In the genomic region with DNA sequence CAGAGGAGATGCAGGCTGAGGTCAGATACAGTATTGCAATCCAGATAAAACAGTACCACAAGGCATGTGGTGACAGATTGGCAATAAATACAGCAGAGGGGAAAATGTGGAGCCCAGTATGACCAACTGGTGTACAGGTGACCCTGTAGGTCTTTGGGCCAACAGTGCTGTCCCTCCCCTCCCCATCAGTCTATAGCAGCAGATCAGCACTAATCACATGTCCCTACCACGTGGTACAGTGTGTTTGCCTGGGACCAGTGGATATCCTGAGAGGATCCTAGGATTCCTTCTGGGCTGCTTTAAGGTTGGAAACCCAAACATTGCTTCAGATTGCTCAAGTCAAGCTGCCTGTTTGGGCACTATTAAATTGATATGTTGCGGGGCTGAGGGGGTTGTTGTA, we compare ENCODE assay signal across 8 mouse cellular contexts. TPM values are rescaled to one million over a fixed set of nuclear protein-coding genes. Genes with fewer than 3 reads are reported as not detected.
A peak's percentile ranks its signal among the peaks of the same experiment; 100 is the strongest.
DNase-seq lines count a peak whose midpoint lies in the region; ATAC-seq and TF ChIP-seq lines count a peak whose summit lies in the region.

No protein-coding gene starts in this region.

- peaks cover 46% of the 10 kb centered on the region for H3K36me3 ChIP-seq in embryonic facial prominence, embryonic 14.5 days (ENCODE audit: control insufficient read depth, insufficient read depth, low read length)
- H3K36me3 ChIP-seq in intestine, postnatal 0 days (ENCODE audit: control insufficient read depth, insufficient read depth): peaks cover 34% of the 10 kb centered on the region
- peaks cover 46% of the 10 kb centered on the region for H3K36me3 ChIP-seq in neural tube, embryonic 12.5 days

- WGBS in embryonic facial prominence, embryonic 14.5 days: 81% methylated on average over 2 of the region's 2 CpGs
- WGBS in intestine, postnatal 0 days: 75% methylated on average over 2 of the region's 2 CpGs
- 76% methylated on average over 2 of the region's 2 CpGs for WGBS in neural tube, embryonic 12.5 days

- no peak overlapping the region for H3K27ac ChIP-seq in left cerebral cortex, adult 2 months
- H3K27ac ChIP-seq in embryonic facial prominence, embryonic 14.5 days (replicated peaks; ENCODE audit: low read depth, low read length): no peak overlapping the region
- H3K27ac ChIP-seq in intestine, postnatal 0 days (ENCODE audit: low read depth, low read length): no peak overlapping the region
- H3K27ac ChIP-seq in neural tube, embryonic 12.5 days: no peak overlapping the region

- TF ChIP-seq CTCF in left cerebral cortex, adult 2 months (IDR thresholded peaks at IDR 0.05): no peak
- TF ChIP-seq CTCF in intestine, postnatal 0 days (IDR thresholded peaks at IDR 0.05; ENCODE audit: low read depth): no peak

- DNase-seq in left cerebral cortex, adult 2 months (ENCODE audit: extremely low spot score in 1 of 2, low spot score in 2 of 2): no peak
- no peak for DNase-seq in left cerebral cortex, postnatal 4 days
- DNase-seq in embryonic facial prominence, embryonic 14.5 days (ENCODE audit: low spot score): no peak
- DNase-seq in right cerebral cortex, postnatal 4 days: no peak
- DNase-seq in gastrocnemius, postnatal 25 days: no peak
- no peak for DNase-seq in right cerebral cortex, adult 18-20 months

- H3K4me2 ChIP-seq in embryonic facial prominence, embryonic 14.5 days (ENCODE audit: low read depth, low read length): peak overlapping the region; percentile 86
- H3K4me2 ChIP-seq in intestine, postnatal 0 days (replicated peaks; ENCODE audit: low read depth): peak overlapping the region; percentile 85
- peak overlapping the region; percentile 95 for H3K4me2 ChIP-seq in neural tube, embryonic 12.5 days (replicated peaks)

- intact Hi-C loops in left cerebral cortex, adult 2 months (cut with DNase I): loop anchor here (2.0 kb wide), 2 partner anchors 61 to 69 kb away; a partner anchor contains a TSS
- intact Hi-C loops in left cerebral cortex, postnatal 4 days (cut with DNase I): no loop called here

- no peaks in the 10 kb centered on the region for H3K9me3 ChIP-seq in embryonic facial prominence, embryonic 14.5 days (ENCODE audit: control insufficient read depth, low read length)
- H3K9me3 ChIP-seq in intestine, postnatal 0 days (ENCODE audit: control insufficient read depth): no peaks in the 10 kb centered on the region
- H3K9me3 ChIP-seq in neural tube, embryonic 12.5 days: no peaks in the 10 kb centered on the region

- no peak for ATAC-seq in embryonic facial prominence, embryonic 14.5 days (ENCODE audit: low read depth)
- no peak for ATAC-seq in intestine, postnatal 0 days
- ATAC-seq in neural tube, embryonic 12.5 days (ENCODE audit: low FRiP score, low read depth): no peak

- H3K4me3 ChIP-seq in left cerebral cortex, adult 2 months: peak overlapping the region; percentile 91
- H3K4me3 ChIP-seq in embryonic facial prominence, embryonic 14.5 days (ENCODE audit: low read depth, low read length): peak overlapping the region; percentile 85
- peak overlapping the region; percentile 87 for H3K4me3 ChIP-seq in intestine, postnatal 0 days (ENCODE audit: low read depth, low read length)
- peak overlapping the region; percentile 86 for H3K4me3 ChIP-seq in neural tube, embryonic 12.5 days

- H3K4me1 ChIP-seq in embryonic facial prominence, embryonic 14.5 days (ENCODE audit: control insufficient read depth, insufficient read depth, low read length): peaks cover 14% of the 10 kb centered on the region
- H3K4me1 ChIP-seq in intestine, postnatal 0 days (replicated peaks; ENCODE audit: control insufficient read depth, insufficient read depth, low read length): peaks cover 3% of the 10 kb centered on the region; the same call in 1 of the 2 replicates
- peaks cover 17% of the 10 kb centered on the region for H3K4me1 ChIP-seq in neural tube, embryonic 12.5 days

- peak overlapping the region; percentile 91 for H3K9ac ChIP-seq in embryonic facial prominence, embryonic 14.5 days (ENCODE audit: low read depth, low read length)
- H3K9ac ChIP-seq in intestine, postnatal 0 days (ENCODE audit: low read depth, low read length): peak overlapping the region; percentile 72; the same call in 1 of the 2 replicates
- peak overlapping the region; percentile 85; the same call in 1 of the 2 replicates for H3K9ac ChIP-seq in neural tube, embryonic 12.5 days

- no peaks in the 10 kb centered on the region for H3K27me3 ChIP-seq in embryonic facial prominence, embryonic 14.5 days (replicated peaks; ENCODE audit: control insufficient read depth, insufficient read depth, low read length)
- H3K27me3 ChIP-seq in intestine, postnatal 0 days (replicated peaks; ENCODE audit: control insufficient read depth, insufficient read depth, low read length): no peaks in the 10 kb centered on the region
- H3K27me3 ChIP-seq in neural tube, embryonic 12.5 days (replicated peaks): no peaks in the 10 kb centered on the region

RNA-seq across cellular contexts. Expression of a gene that starts 1.4 kb away (rescaled TPM):
- 10 to 100 TPM; 56.0 to 62.4 TPM for total RNA-seq in left cerebral cortex, adult 2 months (2021)
- 10 to 100 TPM; 51.0 to 61.3 TPM for total RNA-seq in left cerebral cortex, postnatal 4 days (2021)
- 74.7 and 75.0 TPM in 2 replicates for polyA plus RNA-seq in embryonic facial prominence, embryonic 14.5 days (2014; fragmentation: Nextera tagmentation; extraction: Ambion mirVana)
- 44.7 and 50.2 TPM in 2 replicates for polyA plus RNA-seq in intestine, postnatal 0 days (2015; fragmentation: Nextera tagmentation; extraction: Ambion mirVana)
- 70.3 and 71.7 TPM in 2 replicates for polyA plus RNA-seq in neural tube, embryonic 12.5 days (2016; fragmentation: Nextera tagmentation; extraction: Ambion mirVana)
- 10 to 100 TPM; 11.9 to 15.4 TPM for total RNA-seq in gastrocnemius, postnatal 25 days (2021)

RNA-seq across cellular contexts. Expression of a gene that starts 14.6 kb away (rescaled TPM):
- 100 to 1,000 TPM; 452 to 457 TPM for total RNA-seq in left cerebral cortex, adult 2 months (2021)
- total RNA-seq in left cerebral cortex, postnatal 4 days (2021): 100 to 1,000 TPM; 163 to 186 TPM
- 1.7 and 1.8 TPM in 2 replicates for polyA plus RNA-seq in embryonic facial prominence, embryonic 14.5 days (2014; fragmentation: Nextera tagmentation; extraction: Ambion mirVana)
- 0.78 and 0.90 TPM in 2 replicates for polyA plus RNA-seq in intestine, postnatal 0 days (2015; fragmentation: Nextera tagmentation; extraction: Ambion mirVana)
- 8.1 and 11.3 TPM in 2 replicates for polyA plus RNA-seq in neural tube, embryonic 12.5 days (2016; fragmentation: Nextera tagmentation; extraction: Ambion mirVana)
- under 1 TPM in 1 of 2 experiments, not detected in 1; 0.08 TPM for total RNA-seq in gastrocnemius, postnatal 25 days (2021)

RNA-seq across cellular contexts. Expression of a gene that starts 22.6 kb away (rescaled TPM):
- total RNA-seq in left cerebral cortex, adult 2 months (2021): 10 to 100 TPM; 32.2 to 33.9 TPM
- 10 to 100 TPM; 23.0 to 27.3 TPM for total RNA-seq in left cerebral cortex, postnatal 4 days (2021)
- polyA plus RNA-seq in embryonic facial prominence, embryonic 14.5 days (2014; fragmentation: Nextera tagmentation; extraction: Ambion mirVana): 19.7 and 23.8 TPM in 2 replicates
- polyA plus RNA-seq in intestine, postnatal 0 days (2015; fragmentation: Nextera tagmentation; extraction: Ambion mirVana): 120 and 129 TPM in 2 replicates
- 21.2 and 24.5 TPM in 2 replicates for polyA plus RNA-seq in neural tube, embryonic 12.5 days (2016; fragmentation: Nextera tagmentation; extraction: Ambion mirVana)
- 10 to 100 TPM; 10.1 to 10.4 TPM for total RNA-seq in gastrocnemius, postnatal 25 days (2021)

RNA-seq across cellular contexts. Expression of a gene that starts 31.9 kb away (rescaled TPM):
- total RNA-seq in left cerebral cortex, adult 2 months (2021): 10 to 100 TPM; 15.8 to 24.9 TPM
- 1 to 10 TPM; 6.5 to 7.3 TPM for total RNA-seq in left cerebral cortex, postnatal 4 days (2021)
- 20.8 and 20.9 TPM in 2 replicates for polyA plus RNA-seq in embryonic facial prominence, embryonic 14.5 days (2014; fragmentation: Nextera tagmentation; extraction: Ambion mirVana)
- polyA plus RNA-seq in intestine, postnatal 0 days (2015; fragmentation: Nextera tagmentation; extraction: Ambion mirVana): 668 and 708 TPM in 2 replicates
- polyA plus RNA-seq in neural tube, embryonic 12.5 days (2016; fragmentation: Nextera tagmentation; extraction: Ambion mirVana): 5.6 and 7.2 TPM in 2 replicates
- 1 to 10 TPM; 2.8 to 4.6 TPM for total RNA-seq in gastrocnemius, postnatal 25 days (2021)

RNA-seq across cellular contexts. Expression of a gene that starts 38.6 kb away (rescaled TPM):
- 1 to 10 TPM; 2.1 to 2.7 TPM for total RNA-seq in left cerebral cortex, adult 2 months (2021)
- total RNA-seq in left cerebral cortex, postnatal 4 days (2021): 10 to 100 TPM; 11.7 to 11.8 TPM
- polyA plus RNA-seq in embryonic facial prominence, embryonic 14.5 days (2014; fragmentation: Nextera tagmentation; extraction: Ambion mirVana): 21.4 and 29.3 TPM in 2 replicates
- polyA plus RNA-seq in intestine, postnatal 0 days (2015; fragmentation: Nextera tagmentation; extraction: Ambion mirVana): 112 and 129 TPM in 2 replicates
- 38.1 and 39.5 TPM in 2 replicates for polyA plus RNA-seq in neural tube, embryonic 12.5 days (2016; fragmentation: Nextera tagmentation; extraction: Ambion mirVana)
- total RNA-seq in gastrocnemius, postnatal 25 days (2021): under 1 TPM; 0.19 to 0.33 TPM

Comparison
In these comparisons a context has a peak if more than half of its experiments do, and no peak if none do; other contexts are left out.
1. RNA of a gene that starts 14.6 kb away (total RNA-seq): 452 to 457 TPM in left cerebral cortex, adult 2 months and 163 to 186 TPM in left cerebral cortex, postnatal 4 days; 0.08 TPM in gastrocnemius, postnatal 25 days; every median in the first group is over 100 times any median in the second.
2. Peak in every context shown above with its lines, with median percentiles within 50 percentile points of each other: H3K4me3 ChIP-seq, H3K4me2 ChIP-seq and H3K9ac ChIP-seq.